Mouse (Mus musculus): ENCODE data around the gene Rem1. TPM values are rescaled to one million over a fixed set of nuclear protein-coding genes. Genes with fewer than 3 reads are reported as not detected.

Gene Rem1
- total RNA-seq, 1 experiment: 0.18 TPM

DNA sequence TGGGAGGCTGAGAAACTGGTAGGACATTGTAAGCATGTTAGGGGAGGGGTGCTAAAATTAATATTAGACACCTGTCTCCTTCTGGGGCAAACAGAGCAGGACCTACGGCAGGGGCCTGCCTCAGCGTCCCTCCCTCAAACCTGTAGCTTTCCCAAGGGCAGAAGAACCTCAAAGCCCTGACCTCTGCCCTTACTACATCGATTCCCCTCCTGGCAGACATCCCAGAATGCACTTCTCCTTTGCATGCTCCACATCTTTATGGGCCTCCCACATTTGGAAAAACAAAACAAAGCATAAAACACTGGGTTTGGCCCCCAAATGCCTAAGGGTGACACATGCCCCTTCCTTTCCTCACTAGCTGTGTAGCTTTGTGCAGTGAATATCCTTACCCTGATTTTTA, 2.5 kb downstream of the Rem1 start:
- Histone ChIP-seq H3K9me3 (ENCODE audit: control insufficient read depth, insufficient read depth, low read depth, low read length) (no peaks in the 10 kb centered on the region), H3K36me3 (ENCODE audit: control insufficient read depth, insufficient read depth, low read length, poor library complexity, severe bottlenecking) (no peaks in the 10 kb centered on the region), H3K27ac (ENCODE audit: insufficient read depth, low read depth, low read length, poor library complexity, severe bottlenecking) (no peak overlapping the region), H3K4me3 (ENCODE audit: insufficient read depth in 1 of 2, low read depth in 1 of 2, low read length in 2 of 2, poor library complexity in 1 of 2, severe bottlenecking in 1 of 2) (no peak overlapping the region), H3K4me1 (ENCODE audit: control insufficient read depth in 2 of 2, insufficient read depth in 2 of 2, low read length in 2 of 2, poor library complexity in 1 of 2) (0 out of 4 replicates have a peak, but pooled peaks cover 0 to 3% of the 10 kb centered on the region in 2 experiments), H3K9ac (ENCODE audit: insufficient read depth, low read depth, low read length, poor library complexity, severe bottlenecking) (no peak overlapping the region)
- in situ Hi-C loops (cut with MboI; ENCODE audit: low sequenced_read_pairs in 2 of 2, unreplicated experiment in 2 of 2): no loop called here
- DNase-seq (ENCODE audit: low read depth, low spot score): no peak
- no peak for TF ChIP-seq CHD2 (IDR thresholded peaks at IDR 0.05; ENCODE audit: low read depth, low read length)
- no peak for TF ChIP-seq ZC3H11A (IDR thresholded peaks at IDR 0.05; ENCODE audit: borderline replicate concordance, low read depth, low read length)
- TF ChIP-seq HCFC1 (IDR thresholded peaks at IDR 0.05; ENCODE audit: borderline replicate concordance, insufficient read depth, low read length): no peak
- TF ChIP-seq MAFK (IDR thresholded peaks at IDR 0.05; ENCODE audit: insufficient read depth, low read depth, low read length): no peak
- TF ChIP-seq ZNF384 (IDR thresholded peaks at IDR 0.05; ENCODE audit: low read depth, low read length): no peak

GRCm38 (mm10) chr2:152629904-152630303, 3.2 kb downstream of the Rem1 start:
- H3K4me1 ChIP-seq (ENCODE audit: control insufficient read depth in 2 of 2, insufficient read depth in 2 of 2, low read length in 2 of 2, poor library complexity in 1 of 2): peaks cover 0 to 3% of the 10 kb centered on the region in 2 experiments; a peak in 1 of 4 replicates
- no peak for DNase-seq (ENCODE audit: low read depth, low spot score)
- TF ChIP-seq MAFK (IDR thresholded peaks at IDR 0.05; ENCODE audit: insufficient read depth, low read depth, low read length) (no peak), ZNF384 (IDR thresholded peaks at IDR 0.05; ENCODE audit: low read depth, low read length) (no peak), CHD2 (IDR thresholded peaks at IDR 0.05; ENCODE audit: low read depth, low read length) (no peak), ZC3H11A (IDR thresholded peaks at IDR 0.05; ENCODE audit: borderline replicate concordance, low read depth, low read length) (no peak), HCFC1 (IDR thresholded peaks at IDR 0.05; ENCODE audit: borderline replicate concordance, insufficient read depth, low read length) (no peak)

DNA sequence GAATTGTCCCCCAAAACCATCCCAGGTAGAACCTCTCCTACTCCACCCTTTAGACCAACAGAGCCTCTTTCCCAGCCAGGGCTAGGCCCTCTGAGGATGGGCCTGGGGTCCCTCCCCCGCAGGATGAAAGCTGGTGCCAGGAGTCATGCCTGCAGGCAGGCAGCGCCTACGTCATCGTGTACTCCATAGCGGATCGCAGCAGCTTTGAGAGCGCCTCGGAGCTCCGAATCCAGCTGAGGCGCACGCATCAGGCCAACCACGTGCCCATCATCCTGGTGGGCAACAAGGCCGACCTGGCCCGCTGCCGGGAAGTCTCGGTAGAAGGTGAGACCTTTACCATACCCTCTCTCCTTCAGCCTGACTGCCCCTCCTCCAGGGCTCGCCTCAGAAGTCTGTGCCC, 6.6 kb downstream of the Rem1 start:
- TF ChIP-seq HCFC1 (IDR thresholded peaks at IDR 0.05; ENCODE audit: borderline replicate concordance, insufficient read depth, low read length): no peak
- TF ChIP-seq MAFK (IDR thresholded peaks at IDR 0.05; ENCODE audit: insufficient read depth, low read depth, low read length): no peak
- TF ChIP-seq CHD2 (IDR thresholded peaks at IDR 0.05; ENCODE audit: low read depth, low read length): no peak
- TF ChIP-seq ZC3H11A (IDR thresholded peaks at IDR 0.05; ENCODE audit: borderline replicate concordance, low read depth, low read length): no peak
- no peak for TF ChIP-seq ZNF384 (IDR thresholded peaks at IDR 0.05; ENCODE audit: low read depth, low read length)
- Histone ChIP-seq H3K9me3 (ENCODE audit: control insufficient read depth, insufficient read depth, low read depth, low read length) (no peaks in the 10 kb centered on the region), H3K4me1 (ENCODE audit: control insufficient read depth in 2 of 2, insufficient read depth in 2 of 2, low read length in 2 of 2, poor library complexity in 1 of 2) (no peaks in the 10 kb centered on the region; a peak in 1 of 4 replicates), H3K36me3 (ENCODE audit: control insufficient read depth, insufficient read depth, low read length, poor library complexity, severe bottlenecking) (no peaks in the 10 kb centered on the region), H3K4me3 (ENCODE audit: insufficient read depth in 1 of 2, low read depth in 1 of 2, low read length in 2 of 2, poor library complexity in 1 of 2, severe bottlenecking in 1 of 2) (no peak overlapping the region), H3K27ac (ENCODE audit: insufficient read depth, low read depth, low read length, poor library complexity, severe bottlenecking) (no peak overlapping the region), H3K9ac (ENCODE audit: insufficient read depth, low read depth, low read length, poor library complexity, severe bottlenecking) (no peak overlapping the region)
- in situ Hi-C loops (cut with MboI; ENCODE audit: low sequenced_read_pairs in 2 of 2, unreplicated experiment in 2 of 2): no loop called here
- DNase-seq (ENCODE audit: low read depth, low spot score): no peak

More at GRCm38 (mm10) chr2:152629904-152630303, 3.2 kb downstream of the Rem1 start:
- Histone ChIP-seq H3K4me3 (ENCODE audit: insufficient read depth in 1 of 2, low read depth in 1 of 2, low read length in 2 of 2, poor library complexity in 1 of 2, severe bottlenecking in 1 of 2) (no peak overlapping the region), H3K9me3 (ENCODE audit: control insufficient read depth, insufficient read depth, low read depth, low read length) (no peaks in the 10 kb centered on the region), H3K36me3 (ENCODE audit: control insufficient read depth, insufficient read depth, low read length, poor library complexity, severe bottlenecking) (no peaks in the 10 kb centered on the region), H3K9ac (ENCODE audit: insufficient read depth, low read depth, low read length, poor library complexity, severe bottlenecking) (no peak overlapping the region), H3K27ac (ENCODE audit: insufficient read depth, low read depth, low read length, poor library complexity, severe bottlenecking) (no peak overlapping the region)
- in situ Hi-C loops (cut with MboI; ENCODE audit: low sequenced_read_pairs in 2 of 2, unreplicated experiment in 2 of 2): no loop called here

DNA sequence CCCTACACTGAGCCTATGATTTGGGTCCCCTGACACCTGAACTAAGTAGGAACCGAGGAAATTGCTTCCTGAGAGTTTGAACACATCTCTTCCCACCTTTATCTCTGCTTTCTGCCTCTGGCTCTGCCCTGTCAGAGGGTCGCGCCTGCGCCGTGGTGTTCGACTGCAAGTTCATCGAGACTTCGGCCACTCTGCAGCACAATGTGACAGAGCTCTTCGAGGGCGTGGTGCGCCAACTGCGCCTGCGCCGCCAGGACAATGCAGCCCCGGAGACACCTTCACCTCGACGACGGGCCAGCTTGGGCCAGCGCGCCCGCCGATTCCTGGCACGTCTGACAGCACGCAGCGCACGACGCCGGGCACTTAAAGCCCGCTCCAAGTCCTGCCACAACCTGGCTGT, 7.6 kb downstream of the Rem1 start:
- no peaks in the 10 kb centered on the region for H3K36me3 ChIP-seq (ENCODE audit: control insufficient read depth, insufficient read depth, low read length, poor library complexity, severe bottlenecking)
- no peak overlapping the region for H3K9ac ChIP-seq (ENCODE audit: insufficient read depth, low read depth, low read length, poor library complexity, severe bottlenecking)
- H3K27ac ChIP-seq (ENCODE audit: insufficient read depth, low read depth, low read length, poor library complexity, severe bottlenecking): no peak overlapping the region
- TF ChIP-seq MAFK (IDR thresholded peaks at IDR 0.05; ENCODE audit: insufficient read depth, low read depth, low read length): no peak
- TF ChIP-seq HCFC1 (IDR thresholded peaks at IDR 0.05; ENCODE audit: borderline replicate concordance, insufficient read depth, low read length): no peak
- TF ChIP-seq CHD2 (IDR thresholded peaks at IDR 0.05; ENCODE audit: low read depth, low read length): no peak
- no peak for TF ChIP-seq ZNF384 (IDR thresholded peaks at IDR 0.05; ENCODE audit: low read depth, low read length)
- no peak for TF ChIP-seq ZC3H11A (IDR thresholded peaks at IDR 0.05; ENCODE audit: borderline replicate concordance, low read depth, low read length)
- H3K9me3 ChIP-seq (ENCODE audit: control insufficient read depth, insufficient read depth, low read depth, low read length): no peaks in the 10 kb centered on the region
- peak overlapping the region; percentile 23 to 46; a peak in 2 of 4 replicates for H3K4me3 ChIP-seq (ENCODE audit: insufficient read depth in 1 of 2, low read depth in 1 of 2, low read length in 2 of 2, poor library complexity in 1 of 2, severe bottlenecking in 1 of 2)
- in situ Hi-C loops (cut with MboI; ENCODE audit: low sequenced_read_pairs in 2 of 2, unreplicated experiment in 2 of 2): no loop called here
- DNase-seq (ENCODE audit: low read depth, low spot score): no peak
- H3K4me1 ChIP-seq (ENCODE audit: control insufficient read depth in 2 of 2, insufficient read depth in 2 of 2, low read length in 2 of 2, poor library complexity in 1 of 2): no peaks in the 10 kb centered on the region; a peak in 1 of 4 replicates
